Mouse (Mus musculus) ZHBTc4 (cell line): Measurements from ENCODE around the gene Sdc1.

Experiments used
- DNase-seq: peaks from one replicate; pipeline ENCODE4 v3.0.0-alpha.2; 2011; ENCODE audit warnings: low read depth, low spot score

Sdc1 gene

GRCm38 (mm10) chr12:8824995-8825703 lies 54.0 kb downstream of the Sdc1 start:
- no peak for DNase-seq

DNA sequence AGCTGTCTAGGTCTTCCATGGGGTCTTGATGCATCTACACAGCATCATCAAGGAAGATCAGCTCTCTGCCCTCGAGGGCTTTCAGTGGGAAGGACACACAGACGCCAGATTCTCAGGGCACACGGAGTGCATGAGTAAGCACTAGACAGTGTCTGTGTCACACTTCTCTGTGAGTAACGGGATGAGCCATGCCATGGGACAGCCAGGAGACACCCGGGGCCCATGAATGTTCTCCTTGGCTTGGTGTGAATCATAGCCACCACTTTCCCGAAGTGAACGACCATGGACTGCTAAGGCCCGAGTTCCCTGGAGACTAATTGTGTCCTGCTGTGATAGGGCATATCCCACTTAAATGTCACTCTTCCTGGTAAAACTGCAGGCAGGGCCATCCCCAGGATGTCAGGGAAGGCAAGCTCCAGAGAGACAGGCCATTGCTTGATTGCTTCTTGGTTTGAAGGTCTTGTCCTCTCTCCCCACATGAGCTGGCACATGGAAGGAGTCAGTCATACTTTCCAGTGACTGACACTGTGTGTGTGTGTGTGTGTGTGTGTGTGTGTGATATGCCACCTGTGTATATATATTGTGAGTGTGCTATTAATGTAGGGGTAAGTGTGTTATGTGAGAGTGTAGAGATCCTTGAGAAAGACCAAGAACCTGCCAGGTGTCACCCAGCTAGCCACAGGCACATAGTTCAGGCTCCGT lies 56.0 kb downstream of the Sdc1 start:
- DNase-seq, result no peak

DNA sequence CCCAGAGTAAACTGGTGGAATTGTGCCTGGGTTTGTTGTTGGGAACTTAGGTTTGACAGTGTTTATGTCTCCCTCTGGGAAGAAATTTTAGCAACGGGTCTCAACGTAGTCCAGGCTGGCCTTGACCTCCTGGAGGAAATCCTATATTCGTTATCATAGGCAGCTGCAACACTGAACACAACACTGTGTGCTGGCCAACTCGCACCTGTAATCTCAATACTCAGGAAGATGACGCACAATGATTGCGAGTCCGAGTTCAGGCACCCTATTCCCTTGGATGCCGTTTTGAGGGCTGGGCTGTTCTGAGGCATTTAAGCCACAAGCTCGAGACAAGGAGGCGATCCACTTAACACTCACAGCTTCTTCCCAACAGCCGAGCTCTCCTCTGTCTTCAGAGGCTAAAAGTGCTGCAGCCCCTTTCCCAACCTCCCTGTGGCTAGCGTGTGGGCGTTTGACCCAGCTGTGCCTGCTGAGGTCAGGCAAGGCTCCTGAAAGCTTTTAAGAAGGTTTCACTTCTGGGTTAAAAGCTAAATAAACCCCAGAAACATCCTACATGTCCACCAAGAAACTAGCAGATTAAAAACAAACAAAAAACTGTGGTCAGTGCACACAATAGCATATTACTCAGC lies 58.0 kb downstream of the Sdc1 start:
- DNase-seq, result no peak

DNA sequence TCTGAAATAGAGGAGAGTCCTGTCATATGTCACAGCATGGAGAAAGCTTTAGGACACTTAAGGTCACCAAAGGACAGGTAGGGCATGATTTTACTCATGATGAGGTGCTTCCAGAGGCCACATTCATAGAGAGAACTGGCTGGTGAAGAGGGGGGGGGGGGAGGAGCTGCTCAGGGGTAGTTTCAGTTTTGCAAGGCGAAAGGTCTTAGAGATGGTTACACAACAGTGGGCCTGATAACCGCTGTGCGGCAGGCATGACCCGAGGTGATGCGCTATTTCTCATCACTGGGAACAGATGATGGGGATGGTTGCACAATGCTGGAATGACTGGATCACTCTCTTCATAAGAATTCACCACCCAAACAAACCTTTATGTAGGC lies 58.5 kb downstream of the Sdc1 start:
- no peak for DNase-seq

GRCm38 (mm10) chr12:8830967-8831635 lies 60.0 kb downstream of the Sdc1 start:
- no peak for DNase-seq

- no peak for DNase-seq
These were observed 60.6 kb downstream of the Sdc1 start for GRCm38 (mm10) chr12:8831710-8832109.

DNA sequence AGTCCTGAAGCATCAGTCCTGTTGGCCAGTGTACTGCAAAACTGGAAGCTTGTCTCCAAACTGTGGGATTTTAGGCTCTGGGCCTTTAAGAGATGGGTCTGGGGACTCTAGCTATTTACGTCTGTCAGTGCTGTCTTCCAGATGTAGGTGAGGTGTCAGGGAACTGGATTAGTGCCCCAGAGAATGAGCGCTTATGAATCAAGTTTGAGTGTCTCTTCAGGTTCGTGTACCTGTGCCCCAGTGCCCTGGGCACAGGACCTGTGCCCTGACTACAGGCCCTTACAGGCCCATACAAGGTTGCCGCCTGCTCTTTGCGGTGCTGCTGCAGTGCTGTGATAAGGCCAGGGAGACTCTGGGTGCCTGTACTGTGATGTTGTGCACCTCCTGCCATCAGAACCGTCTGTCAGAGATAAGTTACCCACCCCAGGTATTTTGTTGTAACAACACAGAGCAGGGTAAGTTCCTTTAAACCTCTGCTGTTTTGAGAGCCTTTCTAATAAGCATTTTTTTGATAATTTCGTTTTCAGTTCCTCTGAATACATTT lies 69.7 kb downstream of the Sdc1 start:
- no peak for DNase-seq

DNA sequence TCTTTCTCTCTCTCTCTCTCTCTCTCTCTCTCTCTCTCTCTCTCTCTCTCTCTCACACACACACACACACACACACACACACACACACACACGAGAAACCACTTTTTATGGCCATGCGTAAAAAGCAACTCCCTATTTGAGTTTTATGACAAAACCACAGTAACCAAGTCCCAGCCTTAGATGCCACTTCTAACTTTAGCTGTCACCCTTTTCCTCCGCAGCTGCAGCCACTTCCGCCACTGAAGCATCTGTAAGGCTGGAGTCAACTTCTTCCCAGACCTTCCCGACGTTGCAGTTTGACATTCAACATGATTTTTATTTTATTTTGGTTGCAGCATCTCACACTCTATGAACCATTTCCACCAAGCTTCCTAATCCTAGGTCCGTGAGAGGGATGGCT lies 71.6 kb downstream of the Sdc1 start:
- DNase-seq, result no peak
